Mouse (Mus musculus) adrenal gland, postnatal 36 days (tissue): Measurements from ENCODE around the gene Gal3st4. TPM values are rescaled to one million over a fixed set of nuclear protein-coding genes. Genes with fewer than 3 reads are reported as not detected.

ENCODE experiments used
- total RNA-seq, 2 experiments: library from RNA; stranded (reverse); gene quantifications; 2 replicates each; pipeline ENCODE4 v1.2.3; 2021

Gal3st4 gene
- total RNA-seq, 2 experiments from 2014 or later = 0.17 TPM; not detected in 1

Other genes with a start within 250 kb of the Gal3st4 start
- gene Smok3c, start 219.6 kb downstream of the Gal3st4 start, total RNA-seq = not detected
- 10 to 100 TPM; 36.3 to 41.9 TPM for gene Zkscan1, start 187.8 kb downstream of the Gal3st4 start, total RNA-seq
- 10 to 100 TPM; 15.2 to 16.9 TPM for gene Zscan21, start 155.9 kb downstream of the Gal3st4 start, total RNA-seq
- 10 to 100 TPM; 11.7 to 12.4 TPM for gene Zfp113, start 117.1 kb downstream of the Gal3st4 start, total RNA-seq
- 100 to 1,000 TPM; 143 to 152 TPM for gene Cops6, start 111.8 kb downstream of the Gal3st4 start, total RNA-seq
- gene Ap4m1, start 100.8 kb downstream of the Gal3st4 start, total RNA-seq = 10 to 100 TPM; 19.1 to 19.7 TPM
- gene Mcm7, start 100.4 kb downstream of the Gal3st4 start, total RNA-seq = 10 to 100 TPM; 33.0 to 34.5 TPM
- gene Taf6, start 85.4 kb downstream of the Gal3st4 start, total RNA-seq = 10 to 100 TPM; 41.2 to 47.5 TPM
- gene Cnpy4, start 85.4 kb downstream of the Gal3st4 start, total RNA-seq = 10 to 100 TPM; 21.5 to 24.7 TPM
- 1 to 10 TPM; 8.5 to 9.2 TPM for gene Mblac1, start 78.5 kb downstream of the Gal3st4 start, total RNA-seq
- gene Nxpe5, start 46.9 kb downstream of the Gal3st4 start, total RNA-seq = under 1 TPM; 0.26 to 0.43 TPM
- gene Lamtor4, start 17.4 kb downstream of the Gal3st4 start, total RNA-seq = 10 to 100 TPM; 76.3 to 99.9 TPM
- gene BC037034, start 8.8 kb downstream of the Gal3st4 start, total RNA-seq = 10 to 100 TPM; 20.6 to 30.4 TPM
- not detected for gene Gm43720, start 7.1 kb upstream of the Gal3st4 start, total RNA-seq
- under 1 TPM; 0.26 to 0.36 TPM for gene Gpc2, start 7.2 kb upstream of the Gal3st4 start, total RNA-seq
- not detected for gene Stag3, start 7.4 kb upstream of the Gal3st4 start, total RNA-seq
- under 1 TPM in 1 of 2 experiments, not detected in 1; 0.36 TPM for gene Pvrig, start 69.1 kb upstream of the Gal3st4 start, total RNA-seq
- gene Zfp157, start 168.6 kb upstream of the Gal3st4 start, total RNA-seq = 1 to 10 TPM; 5.5 to 8.1 TPM